Mouse (Mus musculus) brain, adult 10 weeks (tissue): ENCODE data around the gene March8. TPM values are rescaled to one million over a fixed set of nuclear protein-coding genes. Genes with fewer than 3 reads are reported as not detected.

ENCODE experiments used
- polyA plus RNA-seq: library from polyadenylated mRNA; stranded (reverse); fragments of 350-450 nt; fragmentation: Illumina TruSeq; extraction: RNeasy Lipid Tissue Mini Kit (QIAGEN cat#74804); gene quantifications from one replicate; pipeline ENCODE4 v1.2.3, GENCODE M21; 2015; ENCODE audit warnings: low read depth, low replicate concordance

Gene March8
- polyA plus RNA-seq: 54.7 TPM

GRCm38 (mm10) chr6:116337835-116338501 is at the start of gene March8:
TSS of gene March8 (plus strand) at chr6:116338024.

Other genes with a start within 250 kb of the March8 start
- 40.3 TPM for gene Tmcc1, start 144.5 kb upstream of the March8 start, polyA plus RNA-seq
- gene Washc2, start 130.0 kb upstream of the March8 start, polyA plus RNA-seq: 66.8 TPM
- 6.3 TPM for gene Zfand4, start 73.8 kb upstream of the March8 start, polyA plus RNA-seq
- gene Alox5, start 123.2 kb downstream of the March8 start, polyA plus RNA-seq: 1.4 TPM
- not detected for gene Olfr211, start 151.1 kb downstream of the March8 start, polyA plus RNA-seq
- not detected for gene Olfr212, start 168.5 kb downstream of the March8 start, polyA plus RNA-seq
- not detected for gene Olfr213, start 200.4 kb downstream of the March8 start, polyA plus RNA-seq
- gene Gm5580, start 213.1 kb downstream of the March8 start, polyA plus RNA-seq: not detected
- not detected for gene Olfr214, start 216.2 kb downstream of the March8 start, polyA plus RNA-seq
- gene Olfr215, start 246.2 kb downstream of the March8 start, polyA plus RNA-seq: not detected